Mouse (Mus musculus): Measurements from ENCODE around the gene Nell1. TPM values are rescaled to one million over a fixed set of nuclear protein-coding genes. Genes with fewer than 3 reads are reported as not detected.

Nell1 gene
- total and polyA plus RNA-seq, 2 experiments: not detected

GRCm38 (mm10) chr7:50516681-50517080 lies 542.0 kb downstream of the Nell1 start:
- Histone ChIP-seq H3K27ac (replicated peaks; ENCODE audit: insufficient read depth, low read depth, low read length) (no peak overlapping the region), H3K4me1 (ENCODE audit: control insufficient read depth, insufficient read depth, low read length) (no peaks in the 10 kb centered on the region), H3K27me3 (ENCODE audit: control insufficient read depth, insufficient read depth, low read length) (no peaks in the 10 kb centered on the region), H3K36me3 (ENCODE audit: control insufficient read depth, insufficient read depth, low read length) (no peaks in the 10 kb centered on the region), H3K79me2 (ENCODE audit: control insufficient read depth, insufficient read depth, low read length) (no peaks in the 10 kb centered on the region), H3K4me3 (ENCODE audit: insufficient read depth, low read depth, low read length) (no peak overlapping the region), H3K9ac (ENCODE audit: low read depth, low read length) (no peak overlapping the region)
- TF ChIP-seq CTCF (IDR thresholded peaks at IDR 0.05; ENCODE audit: low read depth, low read length) (no peak), POLR2A (IDR thresholded peaks at IDR 0.05; ENCODE audit: extremely low read depth, insufficient read depth, low read length) (no peak)
- DNase-seq (ENCODE audit: extremely low read depth, low read depth, low spot score): no peak
- WGBS: 72% methylated on average over 3 of the region's 3 CpGs

GRCm38 (mm10) chr7:50543373-50543772 lies 568.7 kb downstream of the Nell1 start:
- 56% methylated on average over 5 of the region's 5 CpGs for WGBS
- Histone ChIP-seq H3K4me3 (ENCODE audit: insufficient read depth, low read depth, low read length) (no peak overlapping the region), H3K36me3 (ENCODE audit: control insufficient read depth, insufficient read depth, low read length) (no peaks in the 10 kb centered on the region), H3K9ac (ENCODE audit: low read depth, low read length) (no peak overlapping the region), H3K79me2 (ENCODE audit: control insufficient read depth, insufficient read depth, low read length) (no peaks in the 10 kb centered on the region), H3K4me1 (ENCODE audit: control insufficient read depth, insufficient read depth, low read length) (no peaks in the 10 kb centered on the region), H3K27me3 (ENCODE audit: control insufficient read depth, insufficient read depth, low read length) (no peaks in the 10 kb centered on the region), H3K27ac (replicated peaks; ENCODE audit: insufficient read depth, low read depth, low read length) (no peak overlapping the region)
- TF ChIP-seq POLR2A (IDR thresholded peaks at IDR 0.05; ENCODE audit: extremely low read depth, insufficient read depth, low read length) (no peak), CTCF (IDR thresholded peaks at IDR 0.05; ENCODE audit: low read depth, low read length) (no peak)
- no peak for DNase-seq (ENCODE audit: extremely low read depth, low read depth, low spot score)

DNA sequence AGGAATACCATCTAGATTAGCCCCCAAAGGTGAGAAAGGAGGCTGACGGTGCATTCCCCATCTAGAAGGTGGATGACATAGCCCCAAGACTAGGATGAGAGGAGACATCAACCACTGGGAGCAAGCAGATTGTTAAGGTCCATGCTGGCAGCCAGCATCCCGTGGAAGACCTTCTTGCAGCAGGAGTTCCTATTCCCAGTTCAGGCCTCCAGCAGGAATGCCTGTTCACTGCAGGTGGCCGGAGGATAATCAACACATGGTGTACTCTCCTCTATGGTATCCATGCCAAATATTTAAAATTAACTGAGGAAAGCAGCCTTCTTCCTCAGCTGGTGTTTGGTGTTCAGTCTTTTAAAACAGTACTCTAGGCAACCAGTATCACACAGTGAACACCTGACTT lies 574.9 kb downstream of the Nell1 start:
- Histone ChIP-seq H3K79me2 (ENCODE audit: control insufficient read depth, insufficient read depth, low read length) (no peaks in the 10 kb centered on the region), H3K4me3 (ENCODE audit: insufficient read depth, low read depth, low read length) (no peak overlapping the region), H3K27me3 (ENCODE audit: control insufficient read depth, insufficient read depth, low read length) (no peaks in the 10 kb centered on the region), H3K36me3 (ENCODE audit: control insufficient read depth, insufficient read depth, low read length) (no peaks in the 10 kb centered on the region), H3K4me1 (ENCODE audit: control insufficient read depth, insufficient read depth, low read length) (no peaks in the 10 kb centered on the region), H3K9ac (ENCODE audit: low read depth, low read length) (no peak overlapping the region), H3K27ac (replicated peaks; ENCODE audit: insufficient read depth, low read depth, low read length) (no peak overlapping the region)
- no peak for TF ChIP-seq POLR2A (IDR thresholded peaks at IDR 0.05; ENCODE audit: extremely low read depth, insufficient read depth, low read length)
- no peak for TF ChIP-seq CTCF (IDR thresholded peaks at IDR 0.05; ENCODE audit: low read depth, low read length)
- 56% methylated on average over 3 of the region's 3 CpGs for WGBS
- no peak for DNase-seq (ENCODE audit: extremely low read depth, low read depth, low spot score)

DNA sequence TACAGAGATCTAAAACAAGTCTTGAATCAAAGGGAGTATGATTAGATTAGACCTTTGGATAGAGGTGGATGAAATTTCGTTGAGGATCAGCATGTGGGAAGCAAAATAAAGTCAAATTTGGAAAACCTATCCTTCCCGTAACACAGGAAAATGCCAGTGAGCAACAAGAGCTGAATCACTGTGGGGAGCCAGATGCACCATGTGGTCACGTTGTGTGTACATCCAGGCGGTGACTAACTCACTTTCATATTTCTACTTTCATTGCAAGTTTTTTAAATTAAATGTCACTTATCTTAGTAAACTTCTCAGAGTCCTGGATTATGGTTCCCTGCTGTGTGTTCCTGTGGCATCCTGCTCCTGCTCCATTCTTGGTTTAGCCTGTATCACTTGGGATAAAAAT lies 576.8 kb downstream of the Nell1 start:
- WGBS: 69% methylated on average over 4 of the region's 4 CpGs

DNA sequence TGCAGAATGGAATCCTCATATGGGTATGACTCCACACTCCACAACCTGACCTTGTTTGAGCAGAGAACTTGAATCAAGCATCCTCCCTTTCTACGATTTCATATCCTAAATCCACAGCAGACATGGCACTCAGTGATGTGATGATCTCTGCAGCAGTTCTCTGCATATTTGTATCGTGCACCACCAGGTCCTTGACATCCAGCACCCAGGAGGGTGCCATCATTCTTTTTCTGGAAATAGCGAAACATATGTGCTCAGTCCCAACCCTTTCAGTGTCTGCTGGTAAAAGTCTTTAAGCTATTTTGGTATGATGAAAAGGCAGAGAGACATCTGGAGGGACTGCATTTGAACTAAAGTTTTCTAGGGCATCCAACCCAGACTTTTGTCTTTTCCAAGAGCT lies 588.0 kb downstream of the Nell1 start:
- TF ChIP-seq POLR2A (IDR thresholded peaks at IDR 0.05; ENCODE audit: extremely low read depth, insufficient read depth, low read length) (no peak), CTCF (IDR thresholded peaks at IDR 0.05; ENCODE audit: low read depth, low read length) (no peak)
- Histone ChIP-seq H3K9ac (ENCODE audit: low read depth, low read length) (no peak overlapping the region), H3K4me1 (ENCODE audit: control insufficient read depth, insufficient read depth, low read length) (no peaks in the 10 kb centered on the region), H3K27me3 (ENCODE audit: control insufficient read depth, insufficient read depth, low read length) (no peaks in the 10 kb centered on the region), H3K79me2 (ENCODE audit: control insufficient read depth, insufficient read depth, low read length) (no peaks in the 10 kb centered on the region), H3K36me3 (ENCODE audit: control insufficient read depth, insufficient read depth, low read length) (no peaks in the 10 kb centered on the region), H3K4me3 (ENCODE audit: insufficient read depth, low read depth, low read length) (no peak overlapping the region), H3K27ac (replicated peaks; ENCODE audit: insufficient read depth, low read depth, low read length) (no peak overlapping the region)
- DNase-seq (ENCODE audit: extremely low read depth, low read depth, low spot score): no peak
- 72% methylated on average over 3 of the region's 3 CpGs for WGBS

More for the DNA sequence above, 576.8 kb downstream of the Nell1 start:
- Histone ChIP-seq H3K4me3 (ENCODE audit: insufficient read depth, low read depth, low read length) (no peak overlapping the region), H3K79me2 (ENCODE audit: control insufficient read depth, insufficient read depth, low read length) (no peaks in the 10 kb centered on the region), H3K27ac (replicated peaks; ENCODE audit: insufficient read depth, low read depth, low read length) (no peak overlapping the region), H3K27me3 (ENCODE audit: control insufficient read depth, insufficient read depth, low read length) (no peaks in the 10 kb centered on the region), H3K36me3 (ENCODE audit: control insufficient read depth, insufficient read depth, low read length) (no peaks in the 10 kb centered on the region), H3K4me1 (ENCODE audit: control insufficient read depth, insufficient read depth, low read length) (no peaks in the 10 kb centered on the region), H3K9ac (ENCODE audit: low read depth, low read length) (no peak overlapping the region)
- DNase-seq (ENCODE audit: extremely low read depth, low read depth, low spot score): no peak
- no peak for TF ChIP-seq CTCF (IDR thresholded peaks at IDR 0.05; ENCODE audit: low read depth, low read length)
- TF ChIP-seq POLR2A (IDR thresholded peaks at IDR 0.05; ENCODE audit: extremely low read depth, insufficient read depth, low read length): no peak

- WGBS: 64% methylated on average over 7 of the region's 7 CpGs
- H3K36me3 ChIP-seq (ENCODE audit: control insufficient read depth, insufficient read depth, low read length): no peaks in the 10 kb centered on the region
These were observed 599.2 kb downstream of the Nell1 start for GRCm38 (mm10) chr7:50573841-50574240.

More at GRCm38 (mm10) chr7:50573841-50574240, 599.2 kb downstream of the Nell1 start:
- Histone ChIP-seq H3K4me1 (ENCODE audit: control insufficient read depth, insufficient read depth, low read length) (no peaks in the 10 kb centered on the region), H3K79me2 (ENCODE audit: control insufficient read depth, insufficient read depth, low read length) (no peaks in the 10 kb centered on the region), H3K9ac (ENCODE audit: low read depth, low read length) (no peak overlapping the region), H3K27me3 (ENCODE audit: control insufficient read depth, insufficient read depth, low read length) (no peaks in the 10 kb centered on the region), H3K27ac (replicated peaks; ENCODE audit: insufficient read depth, low read depth, low read length) (no peak overlapping the region), H3K4me3 (ENCODE audit: insufficient read depth, low read depth, low read length) (no peak overlapping the region)
- TF ChIP-seq POLR2A (IDR thresholded peaks at IDR 0.05; ENCODE audit: extremely low read depth, insufficient read depth, low read length): no peak
- TF ChIP-seq CTCF (IDR thresholded peaks at IDR 0.05; ENCODE audit: low read depth, low read length): no peak
- no peak for DNase-seq (ENCODE audit: extremely low read depth, low read depth, low spot score)

Measured in liver, adult 2 months (tissue).